Mouse (Mus musculus): ENCODE measurements around the gene Ecsit. TPM values are rescaled to one million over a fixed set of nuclear protein-coding genes. Genes with fewer than 3 reads are reported as not detected.

Ecsit gene
- polyA plus RNA-seq, 1 experiment, result 43.8 TPM

- no peak for DNase-seq (ENCODE audit: low read depth)
Measured at GRCm38 (mm10) chr9:22051161-22051957, 33.9 kb downstream of the Ecsit start.

GRCm38 (mm10) chr9:22050351-22050889, 34.8 kb downstream of the Ecsit start:
- DNase-seq (ENCODE audit: low read depth), result no peak

- no peak for DNase-seq (ENCODE audit: low read depth)
Measured at GRCm38 (mm10) chr9:22049721-22050270, 35.4 kb downstream of the Ecsit start.

- no peak for DNase-seq (ENCODE audit: low read depth)
Measured at GRCm38 (mm10) chr9:22049315-22049714, 35.9 kb downstream of the Ecsit start.

GRCm38 (mm10) chr9:22047329-22047728, 37.9 kb downstream of the Ecsit start:
- no peak for DNase-seq (ENCODE audit: low read depth)

- no peak for DNase-seq (ENCODE audit: low read depth)
Measured at GRCm38 (mm10) chr9:22041832-22042231, 43.4 kb downstream of the Ecsit start.

GRCm38 (mm10) chr9:22037826-22038225, 47.4 kb downstream of the Ecsit start:
- no peak for DNase-seq (ENCODE audit: low read depth)

- DNase-seq (ENCODE audit: low read depth), result no peak
Measured at GRCm38 (mm10) chr9:22035300-22036044, 49.8 kb downstream of the Ecsit start.

GRCm38 (mm10) chr9:22030386-22030785, 54.9 kb downstream of the Ecsit start:
- no peak for DNase-seq (ENCODE audit: low read depth)

- no peak for DNase-seq (ENCODE audit: low read depth)
Measured at GRCm38 (mm10) chr9:22028467-22028866, 56.8 kb downstream of the Ecsit start.

- DNase-seq (ENCODE audit: low read depth), result no peak
Measured at GRCm38 (mm10) chr9:22024592-22024991, 60.6 kb downstream of the Ecsit start.

Other genes starting within 250 kb of the Ecsit start
- 7.7 and 46.6 TPM in 2 replicates for gene Angptl8, start 249.9 kb downstream of the Ecsit start, polyA plus RNA-seq (2012; rRNA removed)
- gene Dock6, start 232.8 kb downstream of the Ecsit start, polyA plus RNA-seq (2012; rRNA removed), result 76.2 and 76.8 TPM in 2 replicates
- 99.0 and 149 TPM in 2 replicates for gene Rab3d, start 167.2 kb downstream of the Ecsit start, polyA plus RNA-seq (2012; rRNA removed)
- 7.8 and 8.3 TPM in 2 replicates for gene Ccdc159, start 158.0 kb downstream of the Ecsit start, polyA plus RNA-seq (2012; rRNA removed)
- gene Tmem205, start 157.9 kb downstream of the Ecsit start, polyA plus RNA-seq (2012; rRNA removed), result 174 and 269 TPM in 2 replicates
- gene Plppr2, start 148.4 kb downstream of the Ecsit start, polyA plus RNA-seq (2012; rRNA removed), result 9.2 and 9.8 TPM in 2 replicates
- gene Swsap1, start 129.7 kb downstream of the Ecsit start, polyA plus RNA-seq (2012; rRNA removed), result 6.9 and 10.4 TPM in 2 replicates
- gene Epor, start 121.9 kb downstream of the Ecsit start, polyA plus RNA-seq (2012; rRNA removed), result 5.7 and 6.4 TPM in 2 replicates
- 30.4 and 37.1 TPM in 2 replicates for gene Rgl3, start 96.0 kb downstream of the Ecsit start, polyA plus RNA-seq (2012; rRNA removed)
- gene Ccdc151, start 82.8 kb downstream of the Ecsit start, polyA plus RNA-seq (2012; rRNA removed), result 0.66 and 1.2 TPM in 2 replicates
- 72.1 and 108 TPM in 2 replicates for gene Prkcsh, start 82.6 kb downstream of the Ecsit start, polyA plus RNA-seq (2012; rRNA removed)
- 0.05 and 0.20 TPM in 2 replicates for gene Elavl3, start 33.4 kb downstream of the Ecsit start, polyA plus RNA-seq (2012; rRNA removed)
- gene Gm49318, start 14.2 kb downstream of the Ecsit start, polyA plus RNA-seq (2012; rRNA removed), result not detected in 2 replicates
- gene Zfp653, start 14.1 kb downstream of the Ecsit start, polyA plus RNA-seq (2012; rRNA removed), result 12.7 and 15.7 TPM in 2 replicates
- 145 and 181 TPM in 2 replicates for gene Cnn1, start 13.8 kb upstream of the Ecsit start, polyA plus RNA-seq (2012; rRNA removed)
- 145 and 171 TPM in 2 replicates for gene Elof1, start 31.7 kb upstream of the Ecsit start, polyA plus RNA-seq (2012; rRNA removed)
- 256 and 495 TPM in 2 replicates for gene Acp5, start 50.3 kb upstream of the Ecsit start, polyA plus RNA-seq (2012; rRNA removed)
- gene Pigyl, start 71.4 kb upstream of the Ecsit start, polyA plus RNA-seq (2012; rRNA removed), result 96.3 and 128 TPM in 2 replicates
- gene Zfp872, start 102.7 kb upstream of the Ecsit start, polyA plus RNA-seq (2012; rRNA removed), result 0.93 and 1.0 TPM in 2 replicates
- gene Zfp809, start 140.3 kb upstream of the Ecsit start, polyA plus RNA-seq (2012; rRNA removed), result 21.1 TPM in 2 replicates
- 0.26 and 0.30 TPM in 2 replicates for gene Zfp599, start 174.5 kb upstream of the Ecsit start, polyA plus RNA-seq (2012; rRNA removed)
- gene Zfp810, start 222.2 kb upstream of the Ecsit start, polyA plus RNA-seq (2012; rRNA removed), result 11.2 and 13.2 TPM in 2 replicates

All from gonadal fat pad, adult 2 months (tissue).